Mouse (Mus musculus) cerebellum, adult (tissue): ENCODE data around the gene Supt6.
"Not testable (repeated sequence)": the region's sequence is repeated elsewhere in the genome, so short reads cannot be mapped to it uniquely, and the experiment has no call there.

ENCODE experiments used
- ATAC-seq: cut with Nextera tagmentation; 2 replicates; pipeline ENCODE4 v1.9.2; 2017; ENCODE audit warnings: mild to moderate bottlenecking, moderate library complexity, mixed read lengths; ENCODE audit not compliant: insufficient number of reproducible peaks, low FRiP score, low TSS enrichment

The Supt6 gene

DNA sequence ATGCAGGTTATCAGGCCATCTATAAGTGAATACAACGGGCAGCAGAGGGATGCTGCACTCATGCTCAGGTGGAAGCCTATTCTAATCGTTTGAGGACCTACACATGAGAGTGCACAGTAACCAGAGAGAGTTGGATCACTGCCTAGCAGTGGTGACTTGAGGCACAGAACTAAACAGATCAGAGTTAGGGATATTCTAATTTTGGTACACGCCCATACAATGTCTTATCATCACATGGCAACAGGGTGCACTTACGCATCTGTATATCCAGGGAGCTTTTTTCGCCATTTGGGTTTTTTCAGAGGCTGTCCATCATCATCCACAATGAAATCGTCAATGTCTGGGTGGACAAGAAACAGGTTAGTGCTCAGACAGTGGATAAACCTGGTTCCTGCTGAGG, 14.3 kb downstream of the Supt6 start:
- no peak for ATAC-seq

DNA sequence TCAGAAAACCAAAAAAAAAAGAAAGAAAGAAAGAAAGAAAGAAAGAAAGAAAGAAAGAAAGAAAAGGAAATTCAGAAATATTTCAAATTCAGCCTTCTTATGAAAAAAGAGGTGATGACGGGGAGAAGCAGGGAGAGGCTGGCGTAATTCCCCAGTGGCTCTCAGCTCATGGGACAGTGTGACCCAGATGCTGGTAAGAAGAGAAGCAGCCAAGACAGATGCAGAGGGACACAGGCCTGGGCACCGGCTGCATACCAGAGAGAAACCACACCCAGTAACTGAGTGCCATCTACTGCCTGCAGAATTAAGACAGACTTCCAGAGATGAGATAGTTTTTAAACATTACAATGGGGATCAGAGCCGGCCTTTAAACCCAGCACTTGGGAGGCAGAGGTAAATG, 22.2 kb downstream of the Supt6 start:
- ATAC-seq: no peak

DNA sequence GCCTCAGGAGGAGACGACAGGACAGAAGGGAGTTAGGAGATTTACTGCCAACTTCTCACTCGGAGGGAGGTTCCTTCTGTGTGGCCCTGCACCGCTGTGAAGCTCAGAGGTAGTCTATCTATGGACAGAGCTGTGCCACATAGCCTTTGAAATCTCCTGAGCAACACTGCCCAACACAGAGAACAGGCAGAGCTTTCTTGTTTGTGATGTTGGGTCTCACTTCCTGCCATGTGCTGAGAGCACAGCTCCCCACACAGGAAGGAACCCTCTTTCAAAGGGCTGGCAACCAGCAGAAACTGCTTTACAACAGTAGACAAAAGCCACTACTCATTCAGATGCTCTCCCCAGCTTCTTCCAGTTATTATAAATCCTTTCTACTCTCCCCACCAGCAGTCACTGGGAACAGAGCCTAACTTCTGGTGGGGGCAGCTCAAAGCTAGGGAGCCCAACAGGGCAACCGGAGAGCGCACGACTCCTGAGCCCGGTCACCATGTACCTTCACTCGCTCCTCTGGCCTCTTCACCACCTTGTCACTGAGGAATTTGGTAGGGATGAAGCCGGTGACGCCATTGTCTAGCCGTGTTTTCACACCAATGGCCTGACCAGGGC, 30.0 kb downstream of the Supt6 start:
- no peak for ATAC-seq

DNA sequence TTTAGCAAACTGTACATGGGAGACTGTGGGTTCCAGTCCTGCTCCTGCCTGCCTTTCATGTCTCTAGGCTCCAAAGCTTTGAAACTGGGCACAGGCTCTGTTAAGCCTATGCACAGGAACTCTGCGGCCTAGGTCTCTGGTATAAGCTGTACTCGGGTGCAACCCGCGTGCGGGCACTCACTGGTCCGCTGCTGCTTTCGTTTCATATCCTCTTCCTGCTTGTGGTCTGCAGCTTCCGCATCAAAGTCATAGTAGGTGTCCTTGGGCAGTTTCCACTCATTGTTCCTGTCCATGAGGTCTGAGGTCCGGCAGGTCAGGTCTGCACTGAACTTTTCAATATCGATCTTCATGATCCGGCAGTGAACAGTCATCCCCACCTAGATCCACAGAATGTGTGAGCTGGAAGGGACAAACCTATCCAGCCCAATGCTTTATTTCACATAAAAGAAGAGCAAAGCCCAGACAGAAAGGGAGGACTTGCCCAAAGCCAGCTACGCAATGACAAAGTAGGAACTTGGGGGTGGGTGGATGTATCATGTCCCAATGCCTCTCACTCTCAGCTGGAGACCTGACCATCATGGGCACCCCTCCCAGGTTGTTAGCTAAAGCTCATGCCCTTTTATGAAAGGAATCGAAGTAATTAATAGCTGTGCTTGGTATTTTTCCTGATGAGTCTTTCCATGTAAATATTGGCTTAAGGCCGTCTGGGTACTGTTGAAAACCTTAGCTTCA, 32.5 kb downstream of the Supt6 start:
- ATAC-seq: no peak

DNA sequence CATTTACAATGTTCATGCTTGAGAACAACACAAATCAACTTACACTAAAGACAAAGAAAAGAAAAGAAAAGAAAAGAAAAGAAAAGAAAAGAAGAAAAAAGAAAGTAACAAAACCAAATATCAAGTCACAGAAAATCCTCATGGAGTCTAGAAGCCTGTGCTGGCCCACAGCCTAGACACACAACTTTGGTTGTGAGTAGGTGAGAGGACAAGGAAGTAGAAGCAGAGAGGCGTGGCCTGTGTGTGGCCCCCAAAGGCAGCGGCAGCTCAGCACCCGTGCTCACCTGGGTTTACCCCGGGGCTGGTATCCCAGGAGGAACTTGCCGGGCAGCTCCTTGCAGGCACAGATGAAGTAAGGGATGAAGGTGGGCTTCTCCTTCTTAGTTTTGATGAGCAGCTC, 34.3 kb downstream of the Supt6 start:
- no peak for ATAC-seq

DNA sequence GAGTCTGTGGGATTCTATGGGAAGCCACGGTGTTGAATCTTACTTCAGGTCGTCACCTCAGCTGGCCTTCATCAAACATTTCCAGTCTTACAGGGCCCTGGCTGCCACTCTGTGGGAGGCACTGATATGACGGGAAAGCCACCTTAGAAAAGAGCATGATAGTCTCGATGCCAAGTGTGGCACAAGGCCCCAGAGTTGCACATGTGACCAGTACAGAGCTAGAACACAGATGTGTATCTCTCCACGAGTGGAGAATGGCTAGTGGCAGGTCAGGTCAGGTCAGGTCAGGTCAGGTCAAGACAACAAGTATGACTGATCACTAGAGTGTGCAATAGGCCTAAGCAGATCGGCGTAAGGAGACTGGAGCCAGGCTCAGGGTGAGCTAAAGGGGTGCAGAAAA, 35.2 kb downstream of the Supt6 start:
- no peak for ATAC-seq

DNA sequence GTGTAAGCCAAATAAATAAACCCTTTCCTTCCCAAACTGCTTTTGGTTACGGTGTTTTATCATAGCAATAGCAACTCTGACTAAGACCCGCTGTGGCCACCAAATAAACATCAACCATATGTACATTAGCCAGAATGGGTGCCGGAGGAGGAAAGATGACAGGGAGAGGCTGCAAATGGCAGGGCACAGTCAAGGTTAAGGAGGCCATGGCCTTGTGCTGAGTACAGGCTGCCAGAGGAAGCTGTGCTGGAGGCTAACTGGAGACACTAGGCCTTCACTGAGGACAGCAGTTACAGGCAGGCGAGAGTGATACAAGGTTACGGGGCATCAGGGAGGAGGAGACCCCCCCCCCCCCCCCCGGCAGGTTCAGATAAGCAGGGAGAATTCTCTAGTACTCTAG, 35.9 kb downstream of the Supt6 start:
- ATAC-seq: no peak

DNA sequence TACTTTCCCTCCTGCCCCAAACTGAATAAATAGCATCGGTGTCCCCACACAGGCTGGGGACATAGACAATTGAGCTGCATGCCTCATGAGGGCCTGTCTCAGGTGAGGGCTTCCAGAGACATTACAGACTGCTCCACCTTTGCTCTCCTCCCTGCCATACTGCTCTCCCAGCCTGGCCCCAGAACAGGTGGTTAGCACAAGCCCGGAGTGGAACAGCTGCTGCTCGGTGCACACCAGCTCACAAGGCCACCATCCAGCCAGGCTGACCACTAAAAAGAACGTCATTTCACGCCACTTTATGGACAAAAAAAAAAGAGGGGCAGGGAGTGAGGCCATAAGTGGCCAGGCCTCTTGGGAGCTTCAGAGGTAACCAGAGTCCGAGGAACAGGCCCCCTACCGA, 38.6 kb downstream of the Supt6 start:
- no peak for ATAC-seq

DNA sequence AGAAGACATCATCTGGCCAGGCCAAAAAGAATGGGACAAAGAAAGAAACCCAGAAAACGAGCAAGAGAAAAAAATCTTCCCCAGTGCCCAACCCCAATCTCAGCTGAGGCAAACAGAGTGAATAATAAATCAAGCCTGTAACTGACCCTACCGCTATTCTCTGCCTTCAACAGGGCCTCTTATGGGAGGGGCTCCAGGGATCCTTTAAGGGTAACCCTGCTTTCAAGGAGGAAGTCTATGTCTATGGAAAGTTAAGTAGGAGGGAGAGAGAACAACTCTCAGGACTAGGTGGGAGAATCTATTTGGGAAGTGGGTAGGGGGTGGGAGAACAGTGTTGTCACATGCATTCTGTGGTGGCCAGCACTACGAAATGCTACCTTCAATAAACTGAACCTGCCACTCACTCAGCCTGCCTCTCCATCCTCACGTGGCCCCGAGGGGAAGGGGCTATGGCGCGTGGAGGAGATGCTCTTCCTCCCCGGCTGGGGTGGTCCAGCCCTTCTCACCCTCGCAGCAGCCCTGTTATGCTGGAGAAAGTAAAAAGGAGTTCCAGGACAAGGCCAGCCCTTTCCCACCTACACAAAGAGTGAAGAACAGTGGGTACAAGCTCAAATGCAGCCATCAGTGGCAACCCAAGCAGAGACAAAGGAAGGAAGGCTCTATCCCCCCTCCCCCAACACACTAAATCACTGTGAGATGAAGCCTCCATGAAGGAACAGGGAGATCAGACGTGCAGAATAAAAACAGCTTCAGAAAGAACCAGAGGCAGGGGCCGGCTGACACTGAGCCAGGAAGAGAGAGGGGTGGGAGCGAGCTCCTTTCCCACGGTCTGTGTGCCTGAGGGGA, 40.2 kb downstream of the Supt6 start:
- ATAC-seq: no peak

DNA sequence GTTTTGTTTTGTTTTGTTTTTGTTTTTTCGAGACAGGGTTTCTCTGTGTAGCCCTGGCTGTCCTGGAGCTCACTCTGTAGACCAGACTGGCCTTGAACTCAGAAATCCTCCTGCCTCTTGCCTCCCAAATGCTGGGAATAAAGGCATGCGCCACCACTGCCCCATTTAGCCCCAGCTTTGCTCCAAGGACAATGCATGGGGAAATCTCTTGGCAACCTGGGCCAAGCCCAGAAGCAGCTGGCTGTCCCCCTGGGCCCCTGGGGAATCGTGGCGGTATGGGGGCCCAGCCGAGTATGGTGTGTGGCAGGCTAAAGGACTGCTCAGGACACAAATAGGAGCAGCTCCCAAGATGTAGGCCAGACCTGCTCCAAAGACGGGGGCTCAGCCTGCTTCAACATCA, 41.5 kb downstream of the Supt6 start:
- no peak for ATAC-seq

DNA sequence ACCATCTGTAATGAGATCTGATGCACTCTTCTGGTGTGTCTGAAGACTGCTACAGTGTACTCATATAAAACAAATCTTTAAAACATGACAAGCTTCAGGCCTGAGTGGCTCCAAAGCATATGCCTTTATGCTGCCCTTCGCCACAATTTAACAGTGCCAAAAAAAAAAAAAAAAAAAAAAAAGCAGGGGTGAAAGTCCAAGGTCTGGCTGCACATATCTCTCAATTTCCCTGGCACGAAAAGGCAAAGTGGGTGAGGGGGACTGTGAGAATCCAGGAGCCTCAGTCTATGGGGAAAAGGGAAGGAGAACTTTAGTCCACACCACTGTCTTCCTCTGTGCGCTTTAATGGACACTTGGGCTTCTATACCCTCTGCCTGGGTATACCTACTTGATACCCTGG, 43.4 kb downstream of the Supt6 start:
- no peak for ATAC-seq

DNA sequence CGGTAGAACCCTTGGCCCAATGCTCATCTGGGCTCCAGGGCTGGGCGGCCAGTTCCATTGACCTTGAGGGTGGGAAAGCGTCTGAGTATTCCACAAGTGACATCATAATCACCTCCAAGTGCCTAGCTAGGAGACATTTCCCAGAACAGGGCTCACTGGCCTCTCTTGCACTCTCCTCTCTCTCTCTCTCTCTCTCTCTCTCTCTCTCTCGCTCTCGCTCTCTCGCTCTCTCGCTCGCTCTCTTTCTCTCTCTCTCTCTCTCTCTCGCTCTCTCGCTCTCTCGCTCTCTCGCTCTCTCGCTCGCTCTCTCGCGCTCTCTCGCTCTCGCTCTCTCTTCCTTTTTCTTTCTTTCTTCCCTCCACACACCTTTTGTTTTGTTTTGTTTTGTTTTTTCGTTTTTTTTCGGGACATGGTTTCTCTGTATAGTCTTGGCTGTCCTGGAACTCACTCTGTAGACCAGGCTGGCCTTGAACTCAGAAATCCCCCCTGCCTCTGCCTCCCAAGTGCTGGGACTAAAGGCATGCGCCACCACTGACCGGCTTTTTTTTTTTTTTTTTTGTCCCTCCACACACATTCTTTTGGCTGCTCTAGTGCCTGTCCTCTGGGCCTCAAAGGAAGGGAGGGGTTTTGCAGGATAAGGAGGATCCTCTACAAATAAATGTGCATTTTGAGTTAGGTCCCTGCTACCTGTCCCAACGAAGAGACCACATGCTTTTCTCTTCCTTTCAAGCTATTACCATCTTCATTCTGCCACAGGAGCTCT, 50.5 kb downstream of the Supt6 start:
- ATAC-seq: no peak

DNA sequence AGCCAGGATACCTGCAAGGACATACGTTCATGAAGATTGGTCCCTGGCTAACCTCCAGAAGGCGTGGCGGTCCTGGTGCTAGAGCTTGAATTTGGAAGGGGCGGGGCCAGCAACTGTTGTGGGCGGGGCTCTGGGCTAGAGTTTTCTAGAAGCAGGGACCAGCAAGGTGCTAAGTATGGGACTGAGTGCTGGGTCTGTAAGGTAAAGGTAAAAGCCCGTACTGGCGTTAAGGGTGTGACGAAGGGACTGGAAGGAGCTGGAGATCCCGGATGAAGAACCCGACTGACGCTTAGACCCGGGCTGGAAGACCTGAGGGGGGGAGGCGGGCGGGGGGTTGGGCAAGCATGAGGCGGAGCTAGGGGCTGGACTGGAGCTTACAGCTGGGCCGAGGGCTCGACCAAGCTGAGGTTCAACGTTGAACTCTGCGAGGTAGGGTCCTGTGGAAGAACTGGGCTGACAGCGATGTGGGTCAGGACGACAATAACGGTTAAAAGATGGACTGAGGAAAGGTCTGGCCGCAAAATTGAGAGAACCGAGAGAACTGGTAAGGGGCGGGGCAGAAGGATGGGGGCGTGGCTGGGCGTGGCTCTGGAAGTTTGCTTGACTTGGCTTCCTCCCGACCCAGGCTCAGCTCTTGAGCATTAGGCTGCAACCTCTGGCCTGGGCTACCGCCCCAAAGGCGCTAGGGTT, 51.2 kb downstream of the Supt6 start:
- no peak for ATAC-seq

DNA sequence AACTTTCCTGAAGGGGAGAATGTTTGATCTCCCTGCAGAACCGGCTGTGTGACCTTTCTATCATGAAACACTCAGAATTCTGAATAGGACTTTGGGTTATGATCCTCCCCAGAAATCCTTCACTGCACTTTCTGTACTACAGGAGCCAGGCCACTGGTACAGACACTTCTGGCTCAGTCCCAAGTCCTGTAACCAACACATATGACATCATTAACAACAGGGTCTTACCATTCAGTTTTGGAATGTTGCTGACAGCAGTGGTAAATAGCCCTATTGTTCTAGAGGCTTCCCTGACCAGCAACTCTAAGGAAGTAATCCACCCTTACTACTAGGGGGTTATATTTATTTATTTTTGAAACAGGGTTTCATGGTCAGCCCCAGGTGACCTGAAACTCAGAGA, 52.7 kb downstream of the Supt6 start, which contains the start of gene Proca1:
Proca1 (plus strand) TSS at position 280 of the 400 bp plus-strand sequence.
- ATAC-seq: no peak

DNA sequence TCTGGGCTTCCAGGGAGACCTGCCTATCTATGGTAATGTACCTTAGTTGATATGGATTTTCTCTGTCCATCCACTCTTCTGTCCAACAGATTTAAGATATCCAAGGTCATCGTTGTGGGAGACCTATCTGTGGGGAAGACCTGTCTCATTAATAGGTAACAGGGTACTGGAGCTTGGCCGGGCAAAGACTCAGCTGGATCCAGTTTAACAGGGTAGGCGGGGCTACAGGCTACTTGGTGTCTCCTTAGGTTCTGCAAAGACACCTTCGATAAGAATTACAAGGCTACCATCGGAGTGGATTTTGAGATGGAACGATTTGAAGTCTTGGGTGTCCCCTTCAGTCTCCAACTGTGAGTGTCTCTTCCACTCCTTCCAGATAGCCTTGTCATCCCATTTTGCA, 55.7 kb downstream of the Supt6 start:
- no peak for ATAC-seq

DNA sequence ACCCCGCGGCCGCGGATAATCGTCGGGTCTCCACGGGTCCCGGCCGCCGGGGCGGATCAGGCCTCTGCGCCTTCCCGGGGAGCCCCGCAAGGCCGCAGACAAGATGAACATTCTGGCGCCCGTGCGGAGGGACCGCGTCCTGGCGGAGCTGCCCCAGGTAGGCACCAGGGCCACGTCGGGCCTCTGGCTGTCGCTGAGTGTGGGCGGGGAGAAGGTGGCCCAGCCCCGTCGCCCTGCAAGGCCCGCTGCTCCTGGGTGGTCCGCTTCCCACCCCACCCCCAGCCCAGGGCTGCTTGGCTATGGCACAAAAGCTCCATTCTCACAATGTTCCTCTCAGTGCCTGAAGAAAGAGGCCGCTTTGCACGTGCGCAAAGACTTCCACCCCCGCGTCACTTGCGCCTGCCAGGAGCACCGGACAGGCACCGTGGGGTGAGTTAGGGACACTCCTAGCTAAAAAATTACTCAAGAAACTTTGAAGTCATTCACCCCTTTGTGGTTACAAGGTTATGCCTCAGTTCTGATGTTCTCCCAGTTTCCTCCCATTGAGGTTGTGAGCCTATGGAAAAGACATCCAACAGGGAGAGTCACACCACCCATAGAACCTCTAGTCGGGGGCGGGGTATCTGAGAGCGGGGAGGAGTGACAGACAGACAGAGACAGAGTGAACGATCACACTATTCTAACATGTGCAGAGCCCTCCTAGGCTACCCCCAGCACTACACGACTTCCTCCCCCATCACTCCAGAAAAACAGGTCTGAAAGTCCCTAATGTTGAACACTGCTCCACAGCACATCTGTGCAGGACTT, 56.4 kb downstream of the Supt6 start:
- ATAC-seq: no peak

DNA sequence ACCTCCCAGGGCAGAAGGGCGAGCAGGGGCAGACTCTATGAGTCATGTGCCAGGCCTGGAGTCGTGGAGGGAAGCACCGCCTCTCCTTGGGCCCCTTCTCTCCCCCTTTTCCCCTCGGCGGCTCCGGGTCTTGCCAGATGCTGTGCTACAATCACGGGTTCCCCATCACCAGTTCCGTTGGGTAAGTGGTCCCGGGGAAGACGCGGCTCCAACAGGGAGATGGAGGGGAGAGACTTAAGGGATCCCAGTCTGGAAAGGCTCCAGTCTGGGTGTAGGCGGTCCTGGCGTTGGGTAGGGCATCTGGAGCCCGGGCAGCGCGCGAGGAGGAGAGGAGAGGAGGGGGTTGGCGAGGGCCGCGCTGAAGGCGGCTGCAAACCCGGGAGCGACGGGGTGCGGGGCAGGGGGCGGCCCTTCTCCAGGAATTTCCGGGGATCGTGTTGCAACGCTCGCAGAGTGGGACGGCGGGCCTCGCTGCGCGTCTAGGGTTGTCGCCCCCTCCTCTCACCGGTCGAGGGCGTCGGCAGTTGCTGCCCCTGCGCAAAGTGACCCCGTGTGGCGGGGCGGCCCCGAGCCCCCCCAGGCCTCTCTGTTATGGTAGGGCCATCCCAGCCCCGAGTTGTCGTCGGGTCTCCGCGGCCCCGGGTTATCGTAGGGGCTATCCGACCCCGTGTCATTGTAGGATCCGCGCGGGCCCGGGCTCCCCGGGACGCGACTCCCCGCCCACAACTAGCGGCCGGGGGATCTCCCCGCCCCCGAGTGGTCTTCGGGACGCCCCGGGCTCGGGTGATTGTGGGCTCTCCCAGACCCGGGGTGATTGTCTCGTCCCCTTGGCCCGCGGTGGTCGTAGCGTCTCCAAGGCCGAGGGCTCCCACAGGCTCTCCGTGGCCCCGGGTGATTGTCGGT, 57.2 kb downstream of the Supt6 start, which contains the start of gene Rab34:
Rab34 (plus strand) TSS at position 100 of the 903 bp plus-strand sequence.
- ATAC-seq: no peak

DNA sequence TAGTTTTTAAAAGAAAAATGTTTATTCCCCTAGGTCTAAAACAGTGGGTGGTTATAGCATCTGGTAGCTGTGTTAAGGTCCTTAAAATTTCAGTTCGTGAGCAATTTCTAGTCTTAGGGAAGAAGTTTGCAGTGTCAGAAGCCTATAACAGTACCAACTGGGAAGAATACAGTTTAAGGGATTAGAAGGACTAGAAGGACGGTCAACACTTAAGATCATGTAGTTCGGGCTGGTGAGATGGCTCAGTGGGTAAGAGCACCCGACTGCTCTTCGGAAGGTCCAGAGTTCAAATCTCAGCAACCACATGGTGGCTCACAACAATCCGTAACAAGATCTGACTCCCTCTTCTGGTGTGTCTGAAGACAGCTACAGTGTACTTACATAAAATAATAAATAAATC, 61.1 kb downstream of the Supt6 start:
- ATAC-seq: not testable (repeated sequence)
